Mouse (Mus musculus): ENCODE results near the gene Olfr77.

Gene Olfr77

GRCm38 (mm10) chr9:19916565-19916964, at the start of gene Olfr77:
Olfr77 (plus strand) TSS chr9:19916865.
- DNase-seq (ENCODE audit: low spot score in 2 of 2), result no peak

- DNase-seq (ENCODE audit: low spot score in 2 of 2), result no peak
These were observed 28.8 kb upstream of the Olfr77 start, which contains the start of gene Olfr862 for GRCm38 (mm10) chr9:19887904-19888303. Olfr862 (minus strand) TSS chr9:19888004.

GRCm38 (mm10) chr9:19911170-19911569, 5.5 kb upstream of the Olfr77 start:
- DNase-seq (ENCODE audit: low spot score in 2 of 2), result no peak
